Mouse (Mus musculus) erythroblast, embryonic 14.5 days (primary cell): ENCODE measurements around the gene Colca2. TPM values are rescaled to one million over a fixed set of nuclear protein-coding genes. Genes with fewer than 3 reads are reported as not detected.
A peak's percentile ranks its signal among the peaks of the same experiment; 100 is the strongest.

ENCODE experiments used
- H3K27me3 ChIP-seq: 2 replicates; pipeline ENCODE4 v1.6.1; 2012; ENCODE audit warnings: inconsistent platforms; ENCODE audit not compliant: control insufficient read depth
- H3K36me3 ChIP-seq: 2 replicates; pipeline ENCODE4 v1.6.1; 2012; ENCODE audit warnings: mild to moderate bottlenecking, inconsistent platforms; ENCODE audit not compliant: control insufficient read depth
- H3K4me1 ChIP-seq: 2 replicates; pipeline ENCODE4 v1.6.1; 2012; ENCODE audit warnings: inconsistent platforms; ENCODE audit not compliant: control insufficient read depth
- H3K4me3 ChIP-seq: replicated peaks from 2 replicates; pipeline ENCODE3; 2012; ENCODE audit warnings: moderate library complexity, mild to moderate bottlenecking, inconsistent platforms
- H3K9me3 ChIP-seq: 2 replicates; pipeline ENCODE4 v1.6.1; 2012; ENCODE audit warnings: low read length, inconsistent platforms, mixed read lengths; ENCODE audit not compliant: control insufficient read depth
- GATA1 ChIP-seq: IDR thresholded peaks from 2 replicates; pipeline ENCODE4 v1.6.1; 2012; ENCODE audit warnings: low read length, inconsistent platforms, mixed read lengths
- TAL1 ChIP-seq: IDR thresholded peaks from 3 replicates; pipeline ENCODE4 v1.6.1; 2012; ENCODE audit warnings: low read length, inconsistent platforms, mixed read lengths
- polyA plus RNA-seq: library from polyadenylated mRNA; stranded (reverse); fragments of >175 nt; gene quantifications from 2 replicates; pipeline ENCODE4 v1.2.3, GENCODE M21; 2012

Colca2 gene
- not detected in 2 replicates for polyA plus RNA-seq

DNA sequence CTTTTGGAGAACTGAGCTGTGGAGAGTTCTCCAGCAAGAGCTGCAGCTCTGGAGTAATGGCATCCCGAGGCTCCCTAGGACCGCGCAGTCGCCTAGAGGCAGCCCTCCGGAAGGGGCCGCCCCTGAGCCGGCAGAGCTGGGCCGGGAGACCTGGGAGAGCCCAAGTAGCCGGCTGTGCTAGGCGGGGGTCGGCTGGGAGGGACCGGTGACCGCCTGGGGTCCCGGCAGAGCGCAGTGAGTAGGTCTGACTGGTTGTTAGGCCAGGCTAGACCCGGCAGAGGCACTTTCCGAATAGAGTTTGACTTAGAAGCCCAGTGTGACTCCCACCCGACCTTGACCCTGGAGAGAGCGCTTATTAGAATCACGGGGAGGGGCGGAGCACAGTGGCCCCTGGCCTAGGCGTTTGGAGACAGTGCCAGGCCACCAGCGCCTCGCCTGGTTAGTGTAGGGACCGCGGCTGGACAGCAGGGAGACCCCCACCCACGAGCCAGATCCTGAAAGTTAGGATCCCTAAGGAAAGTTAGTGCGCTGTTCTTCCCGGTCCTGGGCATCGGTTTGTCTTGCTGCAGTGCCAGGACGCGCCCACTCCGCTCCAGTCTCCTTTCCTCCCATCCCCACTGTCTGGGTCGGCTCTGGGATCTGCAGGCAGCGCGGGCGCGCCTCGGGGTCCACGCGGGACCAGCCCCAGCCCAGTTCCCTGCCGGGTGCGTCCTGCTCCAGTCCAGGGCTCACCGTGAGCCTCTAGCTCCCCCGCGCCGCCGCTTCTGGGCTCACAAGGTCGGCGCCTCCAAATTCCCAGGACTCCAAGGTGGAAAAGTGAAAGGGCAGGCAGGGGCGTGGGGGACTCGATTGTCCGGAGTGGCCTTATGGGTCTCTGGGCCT lies at the start of gene Colca2:
TSS of gene Colca2 (minus strand) at position 70 of the 882 bp plus-strand sequence.
- no peaks in the 10 kb centered on the region; the same call in 1 of the 2 replicates for H3K4me1 ChIP-seq
- H3K36me3 ChIP-seq = no peaks in the 10 kb centered on the region
- H3K27me3 ChIP-seq = peaks cover 39% of the 10 kb centered on the region
- H3K9me3 ChIP-seq = no peaks in the 10 kb centered on the region
- TF ChIP-seq GATA1 (no peak), TAL1 (no peak)
- peak within 1 kb of the TSS; percentile 38 for H3K4me3 ChIP-seq

- H3K9me3 ChIP-seq = no peaks in the 10 kb centered on the region
- H3K4me3 ChIP-seq = no peak overlapping the region
- no peaks in the 10 kb centered on the region for H3K36me3 ChIP-seq
- no peaks in the 10 kb centered on the region for H3K4me1 ChIP-seq
- H3K27me3 ChIP-seq = no peaks in the 10 kb centered on the region
- TF ChIP-seq TAL1 = no peak
- no peak for TF ChIP-seq GATA1
Measured at GRCm38 (mm10) chr9:51327555-51327903, 49.2 kb upstream of the Colca2 start.

DNA sequence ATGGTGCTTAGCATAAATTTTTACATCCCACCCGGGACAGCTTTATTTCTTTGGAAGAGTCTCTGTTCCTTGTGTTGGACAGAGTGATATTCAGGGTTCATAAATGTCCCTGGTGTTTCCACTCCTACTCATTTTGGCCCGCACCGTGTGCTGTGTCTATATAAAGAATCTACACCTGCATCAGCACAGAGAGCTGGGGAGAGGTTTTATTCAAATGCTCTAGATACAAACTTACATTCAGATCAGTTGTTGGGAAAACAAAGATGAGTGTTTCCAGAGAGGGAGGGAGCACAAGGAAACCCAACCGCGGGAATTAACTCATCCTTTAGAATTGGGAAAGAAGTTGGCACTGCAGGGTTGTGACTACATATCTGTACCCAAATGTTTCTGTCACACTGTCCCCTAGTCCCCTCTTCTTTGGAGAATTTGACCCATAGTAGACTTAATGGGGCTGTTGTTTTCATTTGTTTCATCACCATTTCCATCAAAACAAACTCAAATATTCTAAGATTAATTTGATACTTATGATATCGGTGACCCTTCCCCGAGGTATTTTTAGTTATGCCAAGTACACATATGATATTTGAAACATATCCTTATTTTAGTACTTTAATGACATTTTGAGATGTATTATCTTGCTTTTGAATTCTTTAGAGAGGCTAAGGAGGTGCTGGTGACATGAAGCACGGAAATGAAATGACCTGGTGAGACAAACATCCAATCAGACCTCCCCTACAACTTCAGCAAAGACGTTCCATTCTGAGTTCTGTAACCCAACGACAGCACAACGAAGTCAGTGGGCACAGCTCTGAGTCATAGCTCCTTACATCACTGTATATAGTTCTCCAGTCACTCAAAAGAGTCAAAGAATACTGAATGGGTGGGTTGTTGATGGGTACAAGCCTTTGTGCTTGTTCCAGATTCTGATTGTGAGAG lies 48.5 kb upstream of the Colca2 start:
- Histone ChIP-seq H3K9me3 (no peaks in the 10 kb centered on the region), H3K36me3 (no peaks in the 10 kb centered on the region), H3K27me3 (no peaks in the 10 kb centered on the region), H3K4me3 (no peak overlapping the region), H3K4me1 (no peaks in the 10 kb centered on the region)
- TF ChIP-seq GATA1 = no peak
- TF ChIP-seq TAL1 = no peak

DNA sequence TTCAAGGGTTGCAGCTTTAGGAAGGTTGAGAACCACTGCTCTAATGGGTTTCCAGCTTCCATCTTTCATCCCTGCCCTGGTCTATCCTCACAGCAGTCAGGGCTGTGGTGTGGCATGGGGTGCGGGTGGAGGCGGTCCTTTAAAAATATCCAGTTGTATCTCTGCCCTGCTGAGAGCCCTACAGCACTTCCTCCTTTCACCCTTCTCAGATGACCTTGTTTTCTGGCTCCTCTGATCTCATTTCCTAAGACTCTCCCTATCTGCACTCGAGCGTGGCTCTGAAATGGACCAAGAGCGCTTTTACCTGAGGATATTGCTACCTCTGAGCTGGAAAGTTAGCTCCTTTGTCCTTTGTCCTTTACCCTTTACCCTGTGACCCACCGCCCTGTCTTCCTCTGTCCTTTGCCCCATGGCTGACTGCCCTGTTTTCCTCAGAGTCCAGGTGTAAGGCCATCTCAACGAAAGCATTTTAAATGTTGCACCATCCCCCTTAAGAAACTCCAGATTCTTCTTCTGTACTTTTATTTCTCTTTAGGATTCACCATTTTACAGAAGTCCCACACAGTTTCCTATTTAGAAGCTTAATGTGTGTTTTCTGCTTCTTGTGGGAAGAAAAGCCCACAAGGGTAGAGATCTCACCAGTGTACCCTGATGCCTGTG lies 46.2 kb upstream of the Colca2 start:
- H3K4me1 ChIP-seq = no peaks in the 10 kb centered on the region
- TF ChIP-seq TAL1 (no peak), GATA1 (no peak)
- no peaks in the 10 kb centered on the region for H3K9me3 ChIP-seq
- H3K4me3 ChIP-seq = no peak overlapping the region
- no peaks in the 10 kb centered on the region for H3K27me3 ChIP-seq
- H3K36me3 ChIP-seq = no peaks in the 10 kb centered on the region

- TF ChIP-seq TAL1 = no peak
- no peaks in the 10 kb centered on the region for H3K27me3 ChIP-seq
- no peaks in the 10 kb centered on the region for H3K36me3 ChIP-seq
- H3K4me1 ChIP-seq = peaks cover 11% of the 10 kb centered on the region
- no peak overlapping the region for H3K4me3 ChIP-seq
- H3K9me3 ChIP-seq = no peaks in the 10 kb centered on the region
Measured at GRCm38 (mm10) chr9:51320096-51320495, 41.7 kb upstream of the Colca2 start.

DNA sequence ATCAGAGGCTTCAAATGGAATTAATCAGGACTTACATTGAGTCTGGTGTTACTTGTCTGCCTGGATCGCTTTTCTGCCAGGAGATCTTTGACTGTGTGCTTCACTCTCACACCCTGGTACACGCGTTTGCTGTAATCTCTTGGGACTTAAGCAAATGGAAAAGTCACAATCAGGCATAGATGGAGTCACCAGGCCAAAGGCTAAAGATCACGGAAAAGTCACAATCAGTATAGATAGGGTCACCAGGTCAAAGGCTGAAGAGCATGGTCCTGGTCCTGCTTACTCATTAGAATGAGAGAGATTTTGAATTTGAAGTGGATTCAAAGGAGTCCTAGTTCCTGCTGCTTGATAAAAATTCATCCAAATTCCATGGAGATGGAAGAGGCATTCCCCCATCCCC lies 39.9 kb upstream of the Colca2 start:
- H3K36me3 ChIP-seq = no peaks in the 10 kb centered on the region
- H3K4me3 ChIP-seq = no peak overlapping the region
- TF ChIP-seq GATA1 = no peak
- no peak for TF ChIP-seq TAL1
- peaks cover 13% of the 10 kb centered on the region for H3K4me1 ChIP-seq
- no peaks in the 10 kb centered on the region for H3K9me3 ChIP-seq
- no peaks in the 10 kb centered on the region for H3K27me3 ChIP-seq

DNA sequence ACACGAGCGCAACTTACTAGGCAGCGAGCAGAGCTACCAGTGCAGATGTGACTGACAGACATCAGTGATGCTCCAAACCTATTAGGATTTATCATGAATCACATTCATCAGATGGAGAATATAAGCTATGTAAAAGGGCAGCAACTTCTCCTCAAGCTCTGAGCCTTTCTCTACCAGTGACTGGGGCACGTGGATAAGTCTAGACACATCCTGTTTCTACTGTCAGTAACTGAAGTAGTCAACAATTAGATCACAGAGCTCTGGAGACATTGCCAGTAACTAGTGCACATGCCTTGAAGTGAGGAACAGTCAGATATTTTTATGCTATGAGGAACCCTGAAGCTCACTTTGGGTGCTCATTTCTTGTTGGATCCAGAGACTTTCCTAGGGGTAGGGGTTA lies 39.0 kb upstream of the Colca2 start:
- no peak for TF ChIP-seq GATA1
- TF ChIP-seq TAL1 = no peak
- H3K4me1 ChIP-seq = peaks cover 13% of the 10 kb centered on the region
- H3K4me3 ChIP-seq = no peak overlapping the region
- H3K9me3 ChIP-seq = no peaks in the 10 kb centered on the region
- H3K27me3 ChIP-seq = no peaks in the 10 kb centered on the region
- H3K36me3 ChIP-seq = no peaks in the 10 kb centered on the region

DNA sequence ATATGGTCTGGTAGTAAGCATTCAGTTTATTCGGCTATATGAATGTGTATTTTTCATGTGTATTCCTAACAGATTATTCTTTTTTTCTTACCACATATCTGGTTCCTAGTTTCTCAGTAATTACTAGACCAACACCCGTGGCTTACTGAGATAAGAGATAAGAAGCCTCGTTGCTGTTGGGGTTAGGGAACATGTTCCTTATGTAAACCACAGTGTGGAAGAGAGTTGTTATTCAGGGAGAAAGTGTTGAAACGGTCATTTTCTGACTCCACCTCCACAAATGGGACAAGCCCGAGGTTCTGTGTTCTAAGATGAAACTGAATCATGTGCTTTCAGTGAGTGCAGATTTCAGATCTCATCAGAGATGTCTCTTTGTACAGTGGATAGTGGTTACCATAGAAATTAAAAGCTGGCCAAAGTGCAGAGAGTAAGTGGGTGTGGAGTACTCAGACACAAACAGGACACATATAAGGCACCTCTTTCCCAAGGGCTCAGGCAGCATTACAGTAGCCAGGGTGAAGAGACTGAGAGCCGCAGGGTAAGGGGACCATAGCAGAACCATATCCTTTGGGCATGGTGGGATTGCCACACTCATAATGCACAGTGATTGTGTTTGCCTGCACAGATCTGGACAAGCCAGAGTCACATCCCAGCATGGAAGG lies 37.2 kb upstream of the Colca2 start:
- Histone ChIP-seq H3K4me3 (no peak overlapping the region), H3K9me3 (no peaks in the 10 kb centered on the region), H3K36me3 (no peaks in the 10 kb centered on the region), H3K4me1 (peaks cover 14% of the 10 kb centered on the region), H3K27me3 (no peaks in the 10 kb centered on the region)
- TF ChIP-seq GATA1 (no peak), TAL1 (no peak)
